Mouse (Mus musculus) embryonic fibroblast, embryonic 13.5 days (primary cell): ENCODE results near the gene Arhgap31. TPM values are rescaled to one million over a fixed set of nuclear protein-coding genes. Genes with fewer than 3 reads are reported as not detected.
A peak's percentile ranks its signal among the peaks of the same experiment; 100 is the strongest.
"Not testable (repeated sequence)": the region's sequence is repeated elsewhere in the genome, so short reads cannot be mapped to it uniquely, and the experiment has no call there.

Experiments used
- H3K27ac ChIP-seq: 2 replicates; pipeline ENCODE4 v1.5.1; 2012; ENCODE audit warnings: low read length, control low read depth, inconsistent platforms; ENCODE audit not compliant: insufficient read depth
- H3K4me1 ChIP-seq: 2 replicates; pipeline ENCODE4 v1.6.1; 2011; ENCODE audit warnings: low read length; ENCODE audit not compliant: control insufficient read depth, insufficient read depth
- H3K4me3 ChIP-seq: 2 replicates; pipeline ENCODE4 v1.5.1; 2011; ENCODE audit warnings: mild to moderate bottlenecking, control low read depth, low read length; ENCODE audit not compliant: insufficient read depth
- CTCF ChIP-seq: IDR thresholded peaks from 2 replicates; pipeline ENCODE4 v1.5.1; 2011; ENCODE audit warnings: mild to moderate bottlenecking, control low read depth, low read length, moderate library complexity, borderline replicate concordance; ENCODE audit not compliant: insufficient read depth
- POLR2A ChIP-seq: IDR thresholded peaks from 2 replicates; pipeline ENCODE4 v1.6.1; 2011; ENCODE audit warnings: low read depth, mild to moderate bottlenecking, control low read depth, low read length, moderate library complexity
- polyA plus RNA-seq: library from polyadenylated mRNA; stranded (reverse); fragments of >200 nt; gene quantifications from 2 replicates; pipeline ENCODE4 v1.2.4, GENCODE M21; 2011; ENCODE audit warnings: low read depth; ENCODE audit not compliant: missing spikeins, insufficient read length

The Arhgap31 gene
- polyA plus RNA-seq, 1 experiment = 27.7 TPM

GRCm38 (mm10) chr16:38728576-38729132 is 15.6 kb upstream of the Arhgap31 start:
- no peak overlapping the region for H3K27ac ChIP-seq
- no peak overlapping the region for H3K4me3 ChIP-seq
- TF ChIP-seq CTCF (no peak), POLR2A (no peak)
- H3K4me1 ChIP-seq = no peaks in the 10 kb centered on the region

- no peak overlapping the region for H3K4me3 ChIP-seq
- H3K27ac ChIP-seq = no peak overlapping the region
- no peaks in the 10 kb centered on the region for H3K4me1 ChIP-seq
- TF ChIP-seq CTCF = no peak
- no peak for TF ChIP-seq POLR2A
Observed at GRCm38 (mm10) chr16:38724974-38725373, 11.9 kb upstream of the Arhgap31 start.

GRCm38 (mm10) chr16:38724256-38724655 is 11.2 kb upstream of the Arhgap31 start:
- Histone ChIP-seq H3K27ac (no peak overlapping the region), H3K4me1 (no peaks in the 10 kb centered on the region), H3K4me3 (no peak overlapping the region)
- TF ChIP-seq CTCF (no peak), POLR2A (no peak)

GRCm38 (mm10) chr16:38721377-38721776 is 8.3 kb upstream of the Arhgap31 start:
- H3K4me3 ChIP-seq = no peak overlapping the region
- no peaks in the 10 kb centered on the region for H3K4me1 ChIP-seq
- TF ChIP-seq CTCF (no peak), POLR2A (no peak)
- no peak overlapping the region for H3K27ac ChIP-seq

GRCm38 (mm10) chr16:38714259-38714526 is 1.1 kb upstream of the Arhgap31 start:
- not testable (repeated sequence) for H3K4me1 ChIP-seq, H3K27ac ChIP-seq
- peak overlapping the region; percentile 24; the same call in 1 of the 2 replicates for H3K4me3 ChIP-seq

- Histone ChIP-seq H3K4me1 (0 out of 2 replicates have a peak, but pooled peaks cover 3% of the 10 kb centered on the region), H3K4me3 (peak overlapping the region; percentile 81), H3K27ac (peak overlapping the region; percentile 94)
- TF ChIP-seq POLR2A (peak; percentile 34), CTCF (no peak)
Observed at GRCm38 (mm10) chr16:38713404-38714258, 557 bp upstream of the Arhgap31 start.

- Histone ChIP-seq H3K4me3 (peak overlapping the region; percentile 81), H3K4me1 (0 out of 2 replicates have a peak, but pooled peaks cover 3% of the 10 kb centered on the region), H3K27ac (peak overlapping the region; percentile 94)
- TF ChIP-seq CTCF (no peak), POLR2A (no peak)
Observed at GRCm38 (mm10) chr16:38712105-38712504, 969 bp downstream of the Arhgap31 start.

GRCm38 (mm10) chr16:38711245-38711644 is 1.8 kb downstream of the Arhgap31 start:
- H3K4me3 ChIP-seq = peak overlapping the region; percentile 81

GRCm38 (mm10) chr16:38708962-38709520 is 4.0 kb downstream of the Arhgap31 start:
- TF ChIP-seq POLR2A = no peak
- TF ChIP-seq CTCF = no peak
- peaks cover 5% of the 10 kb centered on the region; the same call in 1 of the 2 replicates for H3K4me1 ChIP-seq
- H3K27ac ChIP-seq = no peak overlapping the region
- no peak overlapping the region for H3K4me3 ChIP-seq

More at GRCm38 (mm10) chr16:38711245-38711644, 1.8 kb downstream of the Arhgap31 start:
- TF ChIP-seq CTCF = no peak
- TF ChIP-seq POLR2A = no peak
- Histone ChIP-seq H3K27ac (peak overlapping the region; percentile 39), H3K4me1 (0 out of 2 replicates have a peak, but pooled peaks cover 3% of the 10 kb centered on the region)

- no peak overlapping the region for H3K4me3 ChIP-seq
Observed at GRCm38 (mm10) chr16:38706782-38707181, 6.3 kb downstream of the Arhgap31 start.

More at GRCm38 (mm10) chr16:38706782-38707181, 6.3 kb downstream of the Arhgap31 start:
- Histone ChIP-seq H3K4me1 (peaks cover 5% of the 10 kb centered on the region; the same call in 1 of the 2 replicates), H3K27ac (no peak overlapping the region)
- no peak for TF ChIP-seq POLR2A
- TF ChIP-seq CTCF = no peak
